Mouse (Mus musculus): Measurements from ENCODE around the gene Traip.
"Not testable (repeated sequence)": the region's sequence is repeated elsewhere in the genome, so short reads cannot be mapped to it uniquely, and the experiment has no call there.

The Traip gene

GRCm38 (mm10) chr9:108001922-108002770 is 52.2 kb downstream of the Traip start, which contains the start of gene Ip6k1:
Ip6k1 (plus strand) TSS chr9:108002501.
- DNase-seq (ENCODE audit: low spot score), result peak; percentile 100

- DNase-seq (ENCODE audit: low spot score), result peak; percentile 38
Observed at GRCm38 (mm10) chr9:108002778-108003530, 53.0 kb downstream of the Traip start.

- no peak for DNase-seq (ENCODE audit: low spot score)
Observed at GRCm38 (mm10) chr9:108003531-108003890, 53.6 kb downstream of the Traip start.

GRCm38 (mm10) chr9:108008041-108008440 is 58.1 kb downstream of the Traip start:
- DNase-seq (ENCODE audit: low spot score), result no peak

- DNase-seq (ENCODE audit: low spot score), result no peak
Observed at GRCm38 (mm10) chr9:108010385-108010784, 60.4 kb downstream of the Traip start.

- not testable (repeated sequence) for DNase-seq (ENCODE audit: low spot score)
Observed at GRCm38 (mm10) chr9:108013577-108013976, 63.6 kb downstream of the Traip start.

- no peak for DNase-seq (ENCODE audit: low spot score)
Observed at GRCm38 (mm10) chr9:108017127-108017526, 67.2 kb downstream of the Traip start.

GRCm38 (mm10) chr9:108020741-108021140 is 70.8 kb downstream of the Traip start:
- no peak for DNase-seq (ENCODE audit: low spot score)
